Mouse (Mus musculus) small intestine, adult 2 months (tissue): ENCODE data around the gene Eef1akmt3.

Experiments used
- CTCF ChIP-seq: fragments of 200-500 bp; IDR thresholded peaks from 2 replicates; pipeline ENCODE4 v1.5.1; 2012; ENCODE audit warnings: low read depth, mild to moderate bottlenecking, control low read depth, inconsistent platforms, low read length, moderate library complexity, mixed read lengths; ENCODE audit not compliant: insufficient replicate concordance, insufficient read length; ENCODE audit errors: extremely low read depth
- POLR2A ChIP-seq: fragments of 200-500 bp; IDR thresholded peaks from 2 replicates; pipeline ENCODE4 v1.6.1; 2012; ENCODE audit warnings: low read depth, mild to moderate bottlenecking, control low read depth, inconsistent platforms, low read length, moderate library complexity

DNA sequence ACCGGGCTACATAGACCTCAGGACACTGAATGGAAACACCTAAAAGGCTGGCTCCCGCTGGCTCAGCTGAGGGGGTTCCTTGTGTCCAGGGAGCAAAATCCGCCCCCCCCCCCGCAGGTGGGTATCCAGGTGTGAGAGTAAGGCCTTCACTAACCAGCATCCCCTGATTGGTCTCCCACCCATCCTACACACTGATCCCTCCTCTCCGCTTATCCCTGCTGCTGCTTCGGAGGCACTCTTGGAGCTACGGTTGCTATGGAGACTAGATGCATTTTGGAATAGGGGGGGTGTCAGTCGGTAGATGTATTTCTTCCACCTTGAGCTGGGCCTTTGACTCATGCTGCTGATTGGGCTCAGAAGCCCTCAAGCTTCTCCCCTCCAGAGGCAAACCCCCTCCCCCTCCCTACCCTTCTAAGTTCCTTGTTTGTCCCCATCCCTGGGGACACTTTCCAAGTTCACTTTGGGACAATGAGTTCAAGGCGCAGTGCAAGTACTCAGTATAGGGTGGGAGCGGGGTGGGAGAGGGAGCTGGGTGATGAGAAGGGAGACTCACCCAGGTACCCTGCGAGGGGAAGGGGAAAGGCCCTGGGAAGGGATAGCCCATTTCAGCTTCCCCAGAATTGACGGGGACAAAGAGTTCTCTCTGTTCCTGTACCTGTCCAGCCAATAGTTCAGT, 36.8 kb upstream of the Eef1akmt3 start:
- TF ChIP-seq POLR2A (no peak), CTCF (no peak)
